Mouse (Mus musculus) right cerebral cortex, postnatal 25 days (tissue): ENCODE data around the gene Dpysl5.

Experiments used
- DNase-seq: peaks from one replicate; pipeline ENCODE4 v3.0.0; 2022

The Dpysl5 gene

GRCm38 (mm10) chr5:30765596-30766370 lies 54.4 kb downstream of the Dpysl5 start:
- DNase-seq, result peak; percentile 36

GRCm38 (mm10) chr5:30768082-30768481 lies 56.7 kb downstream of the Dpysl5 start:
- DNase-seq, result no peak

- no peak for DNase-seq
These were observed 57.2 kb downstream of the Dpysl5 start for GRCm38 (mm10) chr5:30768598-30768997.

GRCm38 (mm10) chr5:30769075-30769474 lies 57.7 kb downstream of the Dpysl5 start:
- DNase-seq, result no peak

- DNase-seq, result peak; percentile 89
These were observed 63.4 kb downstream of the Dpysl5 start for GRCm38 (mm10) chr5:30774601-30775371.

GRCm38 (mm10) chr5:30780699-30781098 lies 69.3 kb downstream of the Dpysl5 start:
- no peak for DNase-seq

- no peak for DNase-seq
These were observed 69.8 kb downstream of the Dpysl5 start for GRCm38 (mm10) chr5:30781147-30781546.

GRCm38 (mm10) chr5:30787381-30787780 lies 76.0 kb downstream of the Dpysl5 start:
- DNase-seq, result no peak

- no peak for DNase-seq
These were observed 78.7 kb downstream of the Dpysl5 start for GRCm38 (mm10) chr5:30790047-30790446.

GRCm38 (mm10) chr5:30796125-30796524 lies 84.8 kb downstream of the Dpysl5 start:
- peak; percentile 63 for DNase-seq

- no peak for DNase-seq
These were observed 86.1 kb downstream of the Dpysl5 start for GRCm38 (mm10) chr5:30797482-30797881.

GRCm38 (mm10) chr5:30797982-30798381 lies 86.6 kb downstream of the Dpysl5 start:
- no peak for DNase-seq

- DNase-seq, result no peak
These were observed 87.6 kb downstream of the Dpysl5 start for GRCm38 (mm10) chr5:30798965-30799364.

GRCm38 (mm10) chr5:30802724-30803467 lies 91.5 kb downstream of the Dpysl5 start:
- no peak for DNase-seq

GRCm38 (mm10) chr5:30806106-30806505 lies 94.7 kb downstream of the Dpysl5 start:
- peak; percentile 78 for DNase-seq

- DNase-seq, result peak; percentile 94
These were observed 103.2 kb downstream of the Dpysl5 start, which contains the start of gene Mapre3 for GRCm38 (mm10) chr5:30814424-30815119. TSS of gene Mapre3 (plus strand) at chr5:30814641.

GRCm38 (mm10) chr5:30815120-30815465 lies 103.7 kb downstream of the Dpysl5 start:
- no peak for DNase-seq

GRCm38 (mm10) chr5:30816261-30816791 lies 105.0 kb downstream of the Dpysl5 start:
- no peak for DNase-seq

GRCm38 (mm10) chr5:30818758-30819309 lies 107.5 kb downstream of the Dpysl5 start:
- DNase-seq, result no peak

- DNase-seq, result no peak
These were observed 111.3 kb downstream of the Dpysl5 start for GRCm38 (mm10) chr5:30822689-30823088.

GRCm38 (mm10) chr5:30823091-30823490 lies 111.7 kb downstream of the Dpysl5 start:
- DNase-seq, result no peak
